Mouse (Mus musculus) Patski (cell line): Measurements from ENCODE around the gene Pald1. TPM values are rescaled to one million over a fixed set of nuclear protein-coding genes. Genes with fewer than 3 reads are reported as not detected.

Experiments
- ATAC-seq: fragments of 100-300 bp; one replicate; pipeline ENCODE4 v1.8.0; 2021
- CTCF ChIA-PET: fragments of 350-600 bp; sonication (Branson Sonifier 250); formaldehyde crosslinking; loops from one replicate; lab custom pipeline; 2022; ENCODE audit warnings: inconsistent platforms; lab: Charles Lee
- POLR2A ChIA-PET: fragments of 350-600 bp; sonication (Branson Sonifier 250); formaldehyde crosslinking; loops from one replicate; lab custom pipeline; 2022; ENCODE audit warnings: antibody characterized with exemption, inconsistent platforms; lab: Charles Lee
- DNase-seq: peaks from one replicate; pipeline ENCODE4 v3.0.0-alpha.2; 2011; ENCODE audit warnings: low read depth, low spot score
- H3K27me3 ChIP-seq: fragments of 371-371 bp; one replicate; pipeline ENCODE4 v1.5.1; 2021
- CTCF ChIP-seq: fragments of 100-300 bp; IDR thresholded peaks from one replicate; pipeline ENCODE4 v1.5.1; 2021
- in situ Hi-C: fragments of 300-500 bp; cut with MboI; formaldehyde crosslinking; loops from 3 replicates; pipeline ENCODE4 v1.11.1; 2018; ENCODE audit warnings: low pct_unique_long_range_greater_than_20kb, mixed read lengths
- polyA plus RNA-seq: library from polyadenylated mRNA; unstranded; gene quantifications from one replicate; pipeline ENCODE4 v1.2.3, GENCODE M21; 2021

Pald1 gene
- polyA plus RNA-seq, 1 experiment from 2014 or later: 14.5 TPM

GRCm38 (mm10) chr10:61275669-61276110 lies 107.6 kb downstream of the Pald1 start:
- no peaks in the 10 kb centered on the region for H3K27me3 ChIP-seq
- ATAC-seq (no peak), DNase-seq (no peak)
- in situ Hi-C loops: no loop called here
- TF ChIP-seq CTCF: no peak
- ChIA-PET POLR2A (no interaction called here), CTCF (interaction anchor here (0.7 to 2.7 kb wide), 10 partner anchors 10 to 79 kb away, joined by 3 to 15 read pairs (median 4); no protein-coding TSS in a partner anchor)

- in situ Hi-C loops: no loop called here
- peak; percentile 71 for DNase-seq
- TF ChIP-seq CTCF: no peak
- ATAC-seq: no peak
- CTCF ChIA-PET: interaction anchor here (1.2 to 2.0 kb wide), 4 partner anchors 49 to 63 kb away, joined by 4 to 9 read pairs (median 4); no protein-coding TSS in a partner anchor
- POLR2A ChIA-PET: interaction anchor here (0.9 to 1.2 kb wide), 2 partner anchors 37 to 57 kb away, joined by 3 to 4 read pairs; no protein-coding TSS in a partner anchor
- H3K27me3 ChIP-seq: no peaks in the 10 kb centered on the region
Observed at GRCm38 (mm10) chr10:61274532-61274931, 108.8 kb downstream of the Pald1 start.

- no peaks in the 10 kb centered on the region for H3K27me3 ChIP-seq
- DNase-seq (no peak), ATAC-seq (no peak)
- CTCF ChIA-PET: interaction anchor here (1.2 kb wide), 2 partner anchors 52 to 54 kb away, joined by 3 to 4 read pairs; no protein-coding TSS in a partner anchor
- in situ Hi-C loops: no loop called here
- no peak for TF ChIP-seq CTCF
- POLR2A ChIA-PET: interaction anchor here (1.2 kb wide), 1 partner anchor 36 kb away, joined by 4 read pairs; no protein-coding TSS in a partner anchor
Observed at GRCm38 (mm10) chr10:61273844-61274215, 109.5 kb downstream of the Pald1 start.

- CTCF ChIA-PET: interaction anchor here (0.8 to 1.7 kb wide), 4 partner anchors 52 to 74 kb away, joined by 3 to 4 read pairs (median 4); no protein-coding TSS in a partner anchor
- in situ Hi-C loops: no loop called here
- POLR2A ChIA-PET: interaction anchor here (1.3 kb wide), 1 partner anchor 14 kb away, joined by 3 read pairs; no protein-coding TSS in a partner anchor
- ATAC-seq (no peak), DNase-seq (no peak)
- no peaks in the 10 kb centered on the region for H3K27me3 ChIP-seq
- no peak for TF ChIP-seq CTCF
Observed at GRCm38 (mm10) chr10:61273081-61273843, 110.1 kb downstream of the Pald1 start, which contains the start of gene Adamts14. Gene Adamts14 (minus strand): TSS chr10:61273438.

GRCm38 (mm10) chr10:61272631-61273030 lies 110.7 kb downstream of the Pald1 start:
- DNase-seq (no peak), ATAC-seq (no peak)
- ChIA-PET POLR2A (interaction anchor here (0.7 to 1.3 kb wide), 2 partner anchors 14 to 56 kb away, joined by 3 read pairs; no protein-coding TSS in a partner anchor), CTCF (interaction anchor here (0.8 to 1.7 kb wide), 2 partner anchors 61 to 73 kb away, joined by 3 to 4 read pairs; no protein-coding TSS in a partner anchor)
- no peaks in the 10 kb centered on the region for H3K27me3 ChIP-seq
- in situ Hi-C loops: no loop called here
- no peak for TF ChIP-seq CTCF

GRCm38 (mm10) chr10:61272089-61272626 lies 111.2 kb downstream of the Pald1 start:
- peak; percentile 71 for DNase-seq
- POLR2A ChIA-PET: interaction anchor here (0.7 to 1.3 kb wide), 2 partner anchors 15 to 57 kb away, joined by 3 read pairs; no protein-coding TSS in a partner anchor
- TF ChIP-seq CTCF: no peak
- ATAC-seq: peak; percentile 48
- H3K27me3 ChIP-seq: no peaks in the 10 kb centered on the region
- CTCF ChIA-PET: interaction anchor here (0.8 to 1.7 kb wide), 2 partner anchors 13 to 60 kb away, joined by 4 read pairs; no protein-coding TSS in a partner anchor
- in situ Hi-C loops: no loop called here

Other genes with a start within 250 kb of the Pald1 start
- 163 TPM for gene Sgpl1, start 235.8 kb downstream of the Pald1 start, polyA plus RNA-seq
- not detected for gene Tbata, start 211.6 kb downstream of the Pald1 start, polyA plus RNA-seq
- gene Adamts14, start 110.1 kb downstream of the Pald1 start, polyA plus RNA-seq: 13.2 TPM
- gene Prf1, start 85.7 kb downstream of the Pald1 start, polyA plus RNA-seq: not detected
- gene Nodal, start 34.4 kb upstream of the Pald1 start, polyA plus RNA-seq: not detected
- gene Eif4ebp2, start 69.1 kb upstream of the Pald1 start, polyA plus RNA-seq: 47.4 TPM
- 14.0 TPM for gene Lrrc20, start 92.3 kb upstream of the Pald1 start, polyA plus RNA-seq
- 0.26 TPM for gene Npffr1, start 212.0 kb upstream of the Pald1 start, polyA plus RNA-seq